Mouse (Mus musculus) monocyte, adult 59 days (primary cell): Measurements from ENCODE around the gene Hhip. TPM values are rescaled to one million over a fixed set of nuclear protein-coding genes. Genes with fewer than 3 reads are reported as not detected.

ENCODE experiments used
- total RNA-seq, 2 experiments: library from RNA; stranded (reverse); gene quantifications; one replicate each; pipeline ENCODE4 v1.2.4; 2023

Hhip gene
- not detected for total RNA-seq

DNA sequence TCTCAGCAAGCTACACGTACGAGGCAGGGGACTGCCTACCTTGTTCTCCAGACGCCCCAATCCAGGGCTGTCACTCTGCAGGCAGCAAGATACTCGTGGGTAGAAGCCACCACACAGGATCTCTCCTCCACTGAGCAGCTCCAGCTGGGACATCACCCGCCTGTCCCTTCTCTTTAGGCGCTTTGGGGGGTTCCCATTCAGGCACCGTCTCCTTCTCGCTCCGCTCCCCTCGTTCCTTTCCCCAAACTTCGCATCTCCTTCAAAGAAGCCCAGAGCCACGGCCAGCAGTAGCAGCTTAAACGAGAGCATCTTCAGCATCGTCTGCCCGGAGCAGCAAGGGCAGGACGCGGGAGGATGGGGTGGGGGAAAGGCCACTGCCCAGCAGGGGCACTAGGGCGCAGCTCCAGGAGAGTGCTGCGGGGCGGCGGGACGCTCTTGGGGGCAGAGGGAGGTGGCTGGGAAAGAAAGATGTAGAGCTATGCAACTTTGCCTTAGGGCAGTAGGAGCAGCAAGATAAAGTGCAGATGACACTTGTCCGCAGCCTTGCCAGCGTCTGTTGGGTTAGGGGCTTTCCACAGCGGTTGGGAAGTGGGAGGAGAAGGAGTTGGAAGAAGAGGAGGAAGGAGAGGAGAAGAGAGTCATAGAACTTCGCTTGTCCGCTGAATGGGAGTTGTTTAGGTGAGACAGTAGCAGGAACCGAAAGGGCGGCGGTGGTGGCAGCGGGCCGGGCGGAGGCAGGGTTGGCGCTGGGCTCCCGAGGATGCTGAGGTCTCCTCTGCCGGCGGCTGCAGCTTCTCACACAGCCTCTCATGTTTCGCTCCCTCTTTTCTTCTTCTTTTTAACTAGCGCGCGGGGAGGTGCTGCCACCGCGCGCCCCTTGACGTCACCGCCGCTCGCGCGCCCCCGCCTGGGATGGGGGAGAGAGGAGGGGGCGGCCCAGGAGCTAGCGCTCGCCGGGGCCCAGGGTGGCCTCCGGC lies at the start of gene Hhip:
TSS of gene Hhip (minus strand) at position 809 of the 977 bp plus-strand sequence.

